Comparison of ENCODE assay signal across 12 mouse cellular contexts in genomic region chr11:119687316-119687715, GRCm38 (mm10).
A peak's percentile ranks its signal among the peaks of the same experiment; 100 is the strongest.
DNase-seq lines count a peak whose midpoint lies in the region; ATAC-seq lines count a peak whose summit lies in the region.
"Had no signal": no experiment of that assay in that cellular context is flagged by ENCODE, and none has a peak within 500 bp of the region (broad histone marks: within the 10 kb centered on the region; RNA-seq: fewer than 3 reads in every experiment).

No protein-coding gene starts in this region.

- H3K9me3 ChIP-seq in forebrain, embryonic 14.5 days (replicated peaks; ENCODE audit: control insufficient read depth, low read length), result no peaks in the 10 kb centered on the region
- no peaks in the 10 kb centered on the region for H3K9me3 ChIP-seq in forebrain, embryonic 16.5 days (ENCODE audit: control insufficient read depth, low read length)
- no peaks in the 10 kb centered on the region for H3K9me3 ChIP-seq in heart, embryonic 12.5 days (replicated peaks)
- H3K9me3 ChIP-seq: G1E had no signal

- H3K27me3 ChIP-seq in forebrain, embryonic 14.5 days (replicated peaks; ENCODE audit: control insufficient read depth, insufficient read depth, low read length), result no peaks in the 10 kb centered on the region
- H3K27me3 ChIP-seq in forebrain, embryonic 16.5 days (replicated peaks; ENCODE audit: control insufficient read depth, insufficient read depth, low read length), result no peaks in the 10 kb centered on the region
- no peaks in the 10 kb centered on the region for H3K27me3 ChIP-seq in heart, embryonic 12.5 days (replicated peaks)
- H3K27me3 ChIP-seq: CH12.LX, Patski had no signal

- H3K27ac ChIP-seq in forebrain, embryonic 14.5 days (ENCODE audit: low read depth, low read length), result 0 out of 2 replicates have a peak overlapping the region, but pooled peaks have one; percentile 21
- H3K27ac ChIP-seq in forebrain, embryonic 16.5 days (ENCODE audit: low read length), result no peak overlapping the region
- H3K27ac ChIP-seq in heart, embryonic 12.5 days (ENCODE audit: poor library complexity, severe bottlenecking), result no peak overlapping the region

- H3K9ac ChIP-seq in forebrain, embryonic 14.5 days (ENCODE audit: low read length), result no peak overlapping the region
- no peak overlapping the region for H3K9ac ChIP-seq in forebrain, embryonic 16.5 days (replicated peaks; ENCODE audit: low read depth, low read length)
- H3K9ac ChIP-seq in heart, embryonic 12.5 days, result no peak overlapping the region

- no peak for DNase-seq in forebrain, embryonic 14.5 days (ENCODE audit: low spot score)
- DNase-seq in heart, adult 11 months, result peak; percentile 58
- DNase-seq: adrenal gland, adult 8-10 months; B cell, adult 2 months; cerebellum, adult 11 months had no signal

- peaks cover 13% of the 10 kb centered on the region for H3K4me1 ChIP-seq in forebrain, embryonic 14.5 days (ENCODE audit: control insufficient read depth, insufficient read depth, low read length)
- peaks cover 16% of the 10 kb centered on the region for H3K4me1 ChIP-seq in forebrain, embryonic 16.5 days (replicated peaks; ENCODE audit: control insufficient read depth, insufficient read depth, low read length)
- peaks cover 74% of the 10 kb centered on the region for H3K4me1 ChIP-seq in heart, embryonic 12.5 days (replicated peaks)

- ATAC-seq in forebrain, embryonic 14.5 days, result no peak
- ATAC-seq in forebrain, embryonic 16.5 days, result no peak
- ATAC-seq in heart, embryonic 12.5 days (ENCODE audit: insufficient number of reproducible peaks, low FRiP score), result no peak
- ATAC-seq: activated CD4-positive, CD25-positive, alpha-beta regulatory T cell, adult 4 months; CD4-positive, CD25-positive, alpha-beta regulatory T cell, adult 4 months; Patski had no signal

- no peak overlapping the region for H3K4me2 ChIP-seq in forebrain, embryonic 14.5 days (ENCODE audit: low read length)
- no peak overlapping the region for H3K4me2 ChIP-seq in forebrain, embryonic 16.5 days (ENCODE audit: low read length)
- no peak overlapping the region for H3K4me2 ChIP-seq in heart, embryonic 12.5 days

- 85% methylated on average over 3 of the region's 3 CpGs for WGBS in forebrain, embryonic 14.5 days
- 84% methylated on average over 3 of the region's 3 CpGs for WGBS in forebrain, embryonic 16.5 days
- WGBS in heart, embryonic 12.5 days, result 84% methylated on average over 3 of the region's 3 CpGs

- no peaks in the 10 kb centered on the region for H3K36me3 ChIP-seq in forebrain, embryonic 14.5 days (ENCODE audit: control insufficient read depth, insufficient read depth, low read length)
- H3K36me3 ChIP-seq in forebrain, embryonic 16.5 days (ENCODE audit: control insufficient read depth, insufficient read depth), result no peaks in the 10 kb centered on the region
- no peaks in the 10 kb centered on the region for H3K36me3 ChIP-seq in heart, embryonic 12.5 days

- H3K4me3 ChIP-seq in forebrain, embryonic 14.5 days (ENCODE audit: low read depth, low read length), result no peak overlapping the region
- H3K4me3 ChIP-seq in forebrain, embryonic 16.5 days (replicated peaks; ENCODE audit: low read length), result no peak overlapping the region
- H3K4me3 ChIP-seq in heart, embryonic 12.5 days, result no peak overlapping the region
